Mouse (Mus musculus): ENCODE results near the gene Lrrc20. TPM values are rescaled to one million over a fixed set of nuclear protein-coding genes. Genes with fewer than 3 reads are reported as not detected.

Lrrc20 gene
- total RNA-seq, 2 experiments from 2014 or later: 15.1 to 24.4 TPM

Other genes with a start within 250 kb of the Lrrc20 start
- 1 to 10 TPM; 2.1 to 3.9 TPM for gene Adamts14, start 202.4 kb upstream of the Lrrc20 start, total RNA-seq (2021)
- gene Prf1, start 178.0 kb upstream of the Lrrc20 start, total RNA-seq (2021): under 1 TPM in 1 of 2 experiments, not detected in 1; 0.26 TPM
- 10 to 100 TPM; 21.0 to 22.8 TPM for gene Pald1, start 92.3 kb upstream of the Lrrc20 start, total RNA-seq (2021)
- gene Nodal, start 57.8 kb upstream of the Lrrc20 start, total RNA-seq (2021): not detected
- gene Eif4ebp2, start 23.1 kb upstream of the Lrrc20 start, total RNA-seq (2021): 100 to 1,000 TPM; 100 to 110 TPM
- under 1 TPM; 0.26 to 0.33 TPM for gene Npffr1, start 119.7 kb downstream of the Lrrc20 start, total RNA-seq (2021)
- 100 to 1,000 TPM; 133 to 148 TPM for gene Ppa1, start 172.8 kb downstream of the Lrrc20 start, total RNA-seq (2021)
- 100 to 1,000 TPM; 198 to 208 TPM for gene Sar1a, start 204.5 kb downstream of the Lrrc20 start, total RNA-seq (2021)
- gene Tysnd1, start 219.7 kb downstream of the Lrrc20 start, total RNA-seq (2021): 100 to 1,000 TPM in 1 of 2 experiments, 10 to 100 TPM in 1; 66.4 to 113 TPM
- 100 to 1,000 TPM; 187 to 377 TPM for gene Aifm2, start 239.5 kb downstream of the Lrrc20 start, total RNA-seq (2021)